Mouse (Mus musculus) intestine, postnatal 0 days (tissue): ENCODE results near the gene Jarid2. TPM values are rescaled to one million over a fixed set of nuclear protein-coding genes. Genes with fewer than 3 reads are reported as not detected.
A peak's percentile ranks its signal among the peaks of the same experiment; 100 is the strongest.

Source experiments
- ATAC-seq: fragments of 200-750 bp; cut with Nextera tagmentation; 2 replicates; pipeline ENCODE4 v1.8.0; 2017; ENCODE audit warnings: mild to moderate bottlenecking, moderate TSS enrichment, moderate library complexity
- H3K27ac ChIP-seq: fragments of 300-500 bp; sonication (generic); 2 replicates; pipeline ENCODE4 v1.5.1; 2014; ENCODE audit warnings: mild to moderate bottlenecking, low read depth, low read length, moderate library complexity
- H3K27me3 ChIP-seq: fragments of 300-500 bp; sonication (generic); replicated peaks from 2 replicates; pipeline ENCODE4 v1.6.1; 2014; ENCODE audit warnings: low read length, mixed read lengths; ENCODE audit not compliant: control insufficient read depth, insufficient read depth
- H3K36me3 ChIP-seq: fragments of 300-500 bp; sonication (generic); 2 replicates; pipeline ENCODE4 v1.6.1; 2014; ENCODE audit warnings: mild to moderate bottlenecking, moderate library complexity; ENCODE audit not compliant: control insufficient read depth, insufficient read depth
- H3K4me1 ChIP-seq: fragments of 300-500 bp; sonication (generic); replicated peaks from 2 replicates; pipeline ENCODE4 v1.6.1; 2014; ENCODE audit warnings: antibody characterized with exemption, low read length, mixed read lengths; ENCODE audit not compliant: control insufficient read depth, insufficient read depth
- H3K4me2 ChIP-seq: fragments of 300-500 bp; sonication (generic); replicated peaks from 2 replicates; pipeline ENCODE4 v1.6.1; 2014; ENCODE audit warnings: low read depth, mild to moderate bottlenecking, moderate library complexity
- H3K4me3 ChIP-seq: fragments of 300-500 bp; sonication (generic); 2 replicates; pipeline ENCODE4 v1.5.1; 2014; ENCODE audit warnings: low read depth, low read length
- H3K9ac ChIP-seq: fragments of 300-500 bp; sonication (generic); 2 replicates; pipeline ENCODE4 v1.6.1; 2014; ENCODE audit warnings: mild to moderate bottlenecking, low read depth, low read length
- H3K9me3 ChIP-seq: fragments of 300-500 bp; sonication (generic); 2 replicates; pipeline ENCODE4 v1.6.1; 2016; ENCODE audit warnings: mixed run types; ENCODE audit not compliant: control insufficient read depth
- CTCF ChIP-seq: sonication (generic); IDR thresholded peaks from 2 replicates; pipeline ENCODE4 v1.5.1; 2016; ENCODE audit warnings: low read depth, mild to moderate bottlenecking, control low read depth, antibody characterized with exemption, moderate library complexity
- WGBS: fragments of 180-500 bp; shearing (Covaris S2); extraction: QIAGEN DNeasy Blood & Tissue Kit; methylation state at CpG from one replicate; pipeline ENCODE4 v1.1.7; 2014; 5-methylcytosine and 5-hydroxymethylcytosine counted together
- polyA plus RNA-seq: library from polyadenylated mRNA; unstranded; fragments of >200 nt; fragmentation: Nextera tagmentation; extraction: Ambion mirVana; gene quantifications from 2 replicates; pipeline ENCODE4 v1.2.1, GENCODE M21; 2015

The Jarid2 gene
- polyA plus RNA-seq, 1 experiment from 2014 or later = 6.8 TPM

DNA sequence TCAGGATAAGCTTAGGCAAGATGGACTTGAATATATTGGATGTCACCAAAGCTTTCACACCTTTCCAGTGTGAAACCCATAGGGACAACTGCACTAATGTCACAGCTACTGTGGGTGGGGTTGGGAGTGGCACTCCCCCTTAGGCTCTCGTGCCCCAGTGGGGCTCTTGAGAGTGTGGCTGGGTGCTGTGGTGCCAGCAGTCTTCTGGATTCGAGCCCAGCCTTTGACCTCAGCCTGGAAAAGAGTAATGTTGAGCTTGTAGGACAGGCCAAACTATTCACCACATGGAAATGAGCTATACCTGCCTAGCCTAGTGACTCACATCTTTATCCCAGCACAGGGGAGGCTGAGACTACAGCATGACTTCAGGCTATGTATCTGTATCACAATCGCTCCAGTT, 194.8 kb downstream of the Jarid2 start:
- TF ChIP-seq CTCF = no peak
- WGBS = 89% methylated on average over 3 of the region's 3 CpGs
- H3K27me3 ChIP-seq = no peaks in the 10 kb centered on the region
- H3K4me2 ChIP-seq = no peak overlapping the region
- ATAC-seq = 0 out of 2 replicates have a peak, but pooled peaks have one; percentile 19
- no peak overlapping the region for H3K27ac ChIP-seq
- no peaks in the 10 kb centered on the region for H3K4me1 ChIP-seq
- H3K9ac ChIP-seq = no peak overlapping the region
- H3K9me3 ChIP-seq = no peaks in the 10 kb centered on the region
- H3K4me3 ChIP-seq = no peak overlapping the region
- peaks cover 65% of the 10 kb centered on the region for H3K36me3 ChIP-seq

DNA sequence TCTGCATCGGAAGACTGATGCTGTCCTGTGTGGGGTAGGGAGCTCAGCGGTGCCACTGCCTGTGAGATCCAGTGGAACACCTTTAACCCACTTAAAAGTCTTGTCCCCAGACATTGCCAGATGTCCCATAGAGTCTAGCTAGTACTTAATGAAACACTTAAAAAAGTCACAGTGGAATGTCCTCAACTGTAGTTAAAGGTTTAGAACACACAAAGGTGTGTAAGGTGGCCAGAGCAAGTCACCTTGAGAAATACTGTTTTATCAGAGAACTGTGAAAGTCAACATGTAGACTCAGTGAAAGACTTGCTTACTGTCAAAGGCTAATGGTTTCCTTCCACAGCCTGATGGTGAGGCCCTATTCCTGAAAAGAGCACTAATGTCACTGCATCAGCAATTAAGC, 195.9 kb downstream of the Jarid2 start:
- Histone ChIP-seq H3K9ac (no peak overlapping the region), H3K4me3 (no peak overlapping the region), H3K36me3 (peaks cover 60% of the 10 kb centered on the region), H3K4me2 (no peak overlapping the region), H3K27me3 (no peaks in the 10 kb centered on the region), H3K9me3 (no peaks in the 10 kb centered on the region), H3K4me1 (no peaks in the 10 kb centered on the region), H3K27ac (no peak overlapping the region)
- no peak for ATAC-seq
- no peak for TF ChIP-seq CTCF
- WGBS = 94% methylated on average over 2 of the region's 2 CpGs

DNA sequence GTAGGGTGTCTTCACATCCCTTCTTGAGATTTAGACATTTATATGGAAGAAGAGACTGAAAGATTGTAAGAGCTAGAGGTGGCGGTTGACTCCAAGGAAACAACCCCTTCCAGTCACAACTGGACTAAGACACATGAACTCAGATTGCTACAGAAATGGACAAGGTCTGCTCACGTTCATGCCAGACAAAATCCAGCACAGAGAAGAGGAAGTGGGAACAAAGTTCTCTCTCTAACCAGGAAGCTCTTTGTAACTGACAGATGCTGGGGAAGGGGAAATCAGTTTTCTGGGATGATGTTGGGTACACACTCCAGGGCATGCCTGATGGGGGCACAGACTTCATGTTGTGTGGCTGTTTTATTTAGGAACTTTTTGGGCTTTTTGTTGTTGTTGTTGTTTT, 197.0 kb downstream of the Jarid2 start:
- TF ChIP-seq CTCF = no peak
- ATAC-seq = no peak
- Histone ChIP-seq H3K27ac (no peak overlapping the region), H3K4me3 (no peak overlapping the region), H3K9me3 (no peaks in the 10 kb centered on the region), H3K36me3 (peaks cover 51% of the 10 kb centered on the region), H3K27me3 (no peaks in the 10 kb centered on the region), H3K9ac (no peak overlapping the region), H3K4me1 (no peaks in the 10 kb centered on the region), H3K4me2 (no peak overlapping the region)
- WGBS = 71% methylated on average over 2 of the region's 2 CpGs

DNA sequence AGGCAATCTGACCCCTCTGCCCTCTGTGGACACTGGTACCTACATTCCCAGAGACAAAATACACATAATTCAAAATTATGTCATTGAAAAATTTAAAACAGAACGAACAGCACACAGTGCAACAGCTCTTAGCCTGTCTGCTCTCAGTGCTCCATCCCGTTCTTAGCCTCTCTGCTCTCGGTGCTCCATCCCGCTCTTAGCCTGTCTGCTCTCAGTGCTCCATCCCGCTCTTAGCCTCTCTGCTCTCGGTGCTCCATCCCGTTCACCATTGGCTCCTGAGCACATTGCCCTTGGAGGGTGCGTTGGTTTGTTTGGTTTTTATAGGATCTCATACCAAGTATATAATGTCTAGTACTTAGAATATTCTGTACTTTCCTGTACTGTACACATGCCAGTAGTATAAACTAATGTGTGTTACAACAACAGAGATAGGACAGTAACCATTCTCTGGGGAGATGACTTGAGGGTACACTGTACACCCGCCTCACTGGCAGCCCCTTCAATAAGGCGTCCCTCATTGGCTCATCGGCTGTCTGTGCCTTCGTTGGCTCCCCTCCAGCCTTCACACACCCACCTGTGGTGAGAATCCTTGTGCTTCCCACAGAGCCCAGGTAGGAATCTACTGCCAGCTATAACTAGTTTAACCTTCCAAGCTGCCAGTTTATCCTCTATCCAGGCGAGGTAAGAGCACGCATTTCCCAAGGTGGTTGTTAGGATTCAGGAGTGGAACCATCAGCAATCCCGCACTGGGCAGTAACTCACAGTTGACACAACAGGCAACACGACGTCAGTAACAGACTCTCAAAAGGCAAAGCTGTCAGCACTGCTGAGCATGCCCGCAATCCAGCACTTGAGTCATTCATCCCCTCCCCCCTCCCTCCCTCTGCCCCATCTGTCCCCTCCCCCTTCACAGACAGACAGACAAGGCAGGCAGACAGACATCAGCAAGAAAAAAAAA, 203.3 kb downstream of the Jarid2 start:
- no peaks in the 10 kb centered on the region for H3K4me1 ChIP-seq
- no peaks in the 10 kb centered on the region for H3K27me3 ChIP-seq
- no peak overlapping the region for H3K4me2 ChIP-seq
- no peak overlapping the region for H3K27ac ChIP-seq
- H3K9ac ChIP-seq = no peak overlapping the region
- no peaks in the 10 kb centered on the region for H3K9me3 ChIP-seq
- ATAC-seq = no peak
- TF ChIP-seq CTCF = no peak
- no peak overlapping the region for H3K4me3 ChIP-seq
- WGBS = 81% methylated on average over 18 of the region's 18 CpGs
- peaks cover 14% of the 10 kb centered on the region; the same call in 1 of the 2 replicates for H3K36me3 ChIP-seq

DNA sequence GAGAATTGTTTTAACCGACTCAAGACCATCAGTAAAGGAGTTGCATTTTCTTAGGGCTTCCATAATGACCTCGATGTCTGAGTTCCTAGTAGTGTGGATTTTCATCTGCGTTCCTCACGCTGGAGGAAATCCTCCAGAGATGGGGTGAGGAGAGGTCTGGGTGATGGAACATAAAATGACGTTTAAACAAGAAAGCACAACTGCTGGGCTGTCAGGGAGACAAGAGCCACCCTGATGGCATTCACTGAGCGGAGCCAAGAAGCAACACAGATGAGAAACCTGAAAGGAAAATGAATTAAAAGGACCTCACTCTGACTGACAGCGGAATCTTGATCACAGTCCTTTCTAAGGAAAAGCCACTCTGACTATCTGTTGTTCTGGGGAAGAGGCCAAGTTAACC, 204.3 kb downstream of the Jarid2 start:
- no peak for ATAC-seq
- H3K9me3 ChIP-seq = no peaks in the 10 kb centered on the region
- no peaks in the 10 kb centered on the region for H3K4me1 ChIP-seq

DNA sequence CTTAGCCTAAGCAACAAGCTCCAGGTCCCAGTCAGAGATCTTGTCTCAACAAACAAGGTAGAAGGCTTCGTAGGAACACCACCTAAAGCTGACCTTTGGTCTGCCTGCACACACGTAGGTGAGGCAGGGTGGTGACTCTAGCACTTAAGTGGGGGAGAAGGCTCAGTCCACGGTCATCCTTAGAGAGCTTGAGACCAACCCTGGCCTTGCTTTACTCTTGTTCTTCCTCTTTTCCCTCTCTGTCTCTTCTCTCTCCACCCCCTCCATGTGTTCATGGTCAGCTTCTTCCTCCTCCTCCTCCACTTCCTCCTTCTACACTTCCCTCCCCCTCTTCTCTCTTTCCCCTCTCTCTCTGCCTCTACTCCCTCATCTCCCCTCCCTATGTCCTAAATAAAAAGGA, 208.4 kb downstream of the Jarid2 start:
- Histone ChIP-seq H3K4me2 (no peak overlapping the region), H3K9me3 (no peaks in the 10 kb centered on the region), H3K27me3 (no peaks in the 10 kb centered on the region), H3K9ac (no peak overlapping the region), H3K27ac (no peak overlapping the region), H3K36me3 (peaks cover 4% of the 10 kb centered on the region; the same call in 1 of the 2 replicates), H3K4me1 (0 out of 2 replicates have a peak, but pooled peaks cover 5% of the 10 kb centered on the region), H3K4me3 (no peak overlapping the region)
- WGBS = 53% methylated on average over 3 of the region's 3 CpGs
- ATAC-seq = peak; percentile 59
- TF ChIP-seq CTCF = no peak

More for the DNA sequence above, 204.3 kb downstream of the Jarid2 start:
- Histone ChIP-seq H3K36me3 (peaks cover 9% of the 10 kb centered on the region; the same call in 1 of the 2 replicates), H3K27ac (no peak overlapping the region), H3K27me3 (no peaks in the 10 kb centered on the region), H3K9ac (no peak overlapping the region), H3K4me3 (no peak overlapping the region), H3K4me2 (no peak overlapping the region)
- 73% methylated on average over 7 of the region's 7 CpGs for WGBS
- no peak for TF ChIP-seq CTCF
